Mouse (Mus musculus): ENCODE results near the gene Tmem238. TPM values are rescaled to one million over a fixed set of nuclear protein-coding genes. Genes with fewer than 3 reads are reported as not detected.
A peak's percentile ranks its signal among the peaks of the same experiment; 100 is the strongest.

Tmem238 gene
- total and polyA plus RNA-seq, 3 experiments, result 23.8 to 31.3 TPM; not detected in 1

DNA sequence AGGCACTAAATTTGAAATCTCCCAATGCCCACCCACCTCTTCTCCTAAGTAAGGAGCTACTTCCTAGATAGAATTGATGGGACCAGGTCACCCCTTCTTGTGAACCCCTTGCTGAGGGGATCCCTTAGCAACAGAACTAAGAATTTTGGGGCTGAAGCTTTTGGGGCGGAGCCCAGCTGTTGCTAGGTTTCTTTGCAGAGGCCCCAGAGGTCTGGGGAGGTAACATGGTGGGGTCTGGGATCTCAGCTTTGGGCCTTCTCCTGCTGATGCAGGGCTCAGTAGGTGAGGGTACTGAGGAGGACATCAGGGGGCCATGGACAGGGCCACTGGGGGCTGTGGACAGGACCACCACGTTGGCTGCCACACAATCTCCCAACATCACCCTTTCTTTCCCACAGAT is 6.7 kb downstream of the Tmem238 start, which contains the start of the genes Il11 and Tmem190:
Gene Il11 (minus strand): TSS at position 101 of the 400 bp plus-strand sequence.
Gene Tmem190 (plus strand): TSS at position 179 of the 400 bp plus-strand sequence.
- no peak within 1 kb of the TSS for H3K9ac ChIP-seq (ENCODE audit: control insufficient read depth, low read depth, low read length, poor library complexity, severe bottlenecking)
- H3K4me3 ChIP-seq (ENCODE audit: control insufficient read depth in 1 of 2, insufficient read depth in 1 of 2, low read depth in 2 of 2, low read length in 2 of 2), result no peak within 1 kb of the TSS
- no peak for TF ChIP-seq TBP (IDR thresholded peaks at IDR 0.05; ENCODE audit: low read depth, low read length)
- TF ChIP-seq POLR2AphosphoS2 (IDR thresholded peaks at IDR 0.05; ENCODE audit: low read length), result 0 out of 2 replicates have a peak, but pooled peaks have one; percentile 22

DNA sequence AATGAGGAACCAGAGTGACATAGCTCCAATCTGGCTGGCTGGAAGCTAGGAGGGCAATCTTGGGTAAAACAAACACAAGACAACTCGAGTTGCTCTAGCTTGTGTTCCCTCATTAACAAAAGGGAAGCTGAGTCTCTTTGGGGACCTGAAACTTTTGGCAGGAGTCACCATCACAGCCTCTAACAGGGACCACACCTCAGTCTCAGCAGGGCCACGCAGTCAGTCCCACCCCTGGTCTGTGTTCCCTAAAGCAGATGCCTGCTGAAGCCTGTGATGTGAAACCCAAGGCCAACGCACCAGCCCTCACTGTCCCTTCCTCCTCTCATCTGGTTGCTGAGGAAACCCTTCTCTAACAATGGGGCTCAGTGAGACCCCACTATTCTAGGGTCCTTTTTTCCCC is 7.3 kb downstream of the Tmem238 start:
- H3K79me2 ChIP-seq (ENCODE audit: control insufficient read depth, insufficient read depth, low read length, poor library complexity), result peaks cover 4% of the 10 kb centered on the region
- no peak overlapping the region for H3K4me3 ChIP-seq (ENCODE audit: control insufficient read depth in 1 of 2, insufficient read depth in 1 of 2, low read depth in 2 of 2, low read length in 2 of 2)
- H3K4me1 ChIP-seq (ENCODE audit: control insufficient read depth in 1 of 2, insufficient read depth in 2 of 2, low read length in 2 of 2), result peaks cover 0 to 10% of the 10 kb centered on the region in 2 experiments; a peak in 2 of 4 replicates
- H3K9ac ChIP-seq (ENCODE audit: control insufficient read depth, low read depth, low read length, poor library complexity, severe bottlenecking), result no peak overlapping the region
- no peak overlapping the region for H3K27ac ChIP-seq (ENCODE audit: control insufficient read depth, low read depth, low read length)
- TF ChIP-seq ZNF384 (IDR thresholded peaks at IDR 0.05; ENCODE audit: low read depth, low read length), result no peak
- TF ChIP-seq JUND (IDR thresholded peaks at IDR 0.05; ENCODE audit: low read depth, low read length), result no peak
- no peak for TF ChIP-seq TBP (IDR thresholded peaks at IDR 0.05; ENCODE audit: low read depth, low read length)
- TF ChIP-seq TAL1 (IDR thresholded peaks at IDR 0.05; ENCODE audit: low read length), result no peak
- TF ChIP-seq MYB (IDR thresholded peaks at IDR 0.05; ENCODE audit: low read depth, low read length), result no peak
- TF ChIP-seq NELFE (IDR thresholded peaks at IDR 0.05; ENCODE audit: low read depth, low read length), result no peak
- TF ChIP-seq CHD1 (IDR thresholded peaks at IDR 0.05; ENCODE audit: low read depth, low read length), result no peak
- no peak for TF ChIP-seq E2F4 (IDR thresholded peaks at IDR 0.05; ENCODE audit: borderline replicate concordance, low read depth, low read length)
- DNase-seq (ENCODE audit: low read depth, low spot score), result peak; percentile 28
- peaks cover 0 to 1% of the 10 kb centered on the region in 2 experiments; a peak in 2 of 4 replicates for H3K27me3 ChIP-seq (ENCODE audit: control insufficient read depth in 1 of 2, insufficient read depth in 2 of 2, low read length in 2 of 2)
- H3K36me3 ChIP-seq (ENCODE audit: control insufficient read depth in 1 of 2, insufficient read depth in 2 of 2, low read length in 2 of 2), result peaks cover 0 to 7% of the 10 kb centered on the region in 2 experiments; a peak in 3 of 4 replicates
- H3K9me3 ChIP-seq (replicated peaks; ENCODE audit: insufficient read depth, low read length), result no peaks in the 10 kb centered on the region

More for the DNA sequence above, 6.7 kb downstream of the Tmem238 start, which contains the start of the genes Il11 and Tmem190:
- peaks cover 10% of the 10 kb centered on the region for H3K79me2 ChIP-seq (ENCODE audit: control insufficient read depth, insufficient read depth, low read length, poor library complexity)
- no peaks in the 10 kb centered on the region for H3K9me3 ChIP-seq (replicated peaks; ENCODE audit: insufficient read depth, low read length)
- H3K27ac ChIP-seq (ENCODE audit: control insufficient read depth, low read depth, low read length), result no peak within 1 kb of the TSS
- peaks cover 2 to 16% of the 10 kb centered on the region in 2 experiments; a peak in 3 of 4 replicates for H3K4me1 ChIP-seq (ENCODE audit: control insufficient read depth in 1 of 2, insufficient read depth in 2 of 2, low read length in 2 of 2)
- no peaks in the 10 kb centered on the region for H3K27me3 ChIP-seq (ENCODE audit: control insufficient read depth in 1 of 2, insufficient read depth in 2 of 2, low read length in 2 of 2)
- peak; percentile 11 for DNase-seq (ENCODE audit: low read depth, low spot score)
- peaks cover 0 to 13% of the 10 kb centered on the region in 2 experiments; a peak in 3 of 4 replicates for H3K36me3 ChIP-seq (ENCODE audit: control insufficient read depth in 1 of 2, insufficient read depth in 2 of 2, low read length in 2 of 2)

DNA sequence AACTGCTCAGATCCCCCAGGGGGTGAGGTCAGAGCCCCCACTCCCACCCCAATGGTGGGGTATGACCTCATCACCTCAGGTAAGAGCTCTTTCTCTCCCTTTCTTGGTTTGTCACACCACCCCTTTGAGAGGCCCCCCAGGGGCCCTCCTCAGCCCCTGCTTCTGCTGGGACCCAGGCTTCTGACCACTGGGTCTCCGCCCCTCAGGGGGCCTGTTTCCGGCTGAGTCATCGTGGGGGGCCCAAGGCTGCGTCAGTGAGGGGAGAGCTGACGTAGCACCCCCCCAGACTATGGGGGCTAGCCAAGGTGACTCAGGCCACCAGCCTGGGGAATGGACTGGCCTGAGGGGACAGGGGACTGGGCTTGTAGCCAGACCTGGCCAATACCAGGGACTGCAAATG is 9.5 kb downstream of the Tmem238 start:
- no peak overlapping the region for H3K9ac ChIP-seq (ENCODE audit: control insufficient read depth, low read depth, low read length, poor library complexity, severe bottlenecking)
- H3K27me3 ChIP-seq (ENCODE audit: control insufficient read depth in 1 of 2, insufficient read depth in 2 of 2, low read length in 2 of 2), result peaks cover 3 to 11% of the 10 kb centered on the region in 2 experiments; a peak in 3 of 4 replicates
- H3K27ac ChIP-seq (ENCODE audit: control insufficient read depth, low read depth, low read length), result no peak overlapping the region
- H3K9me3 ChIP-seq (replicated peaks; ENCODE audit: insufficient read depth, low read length), result no peaks in the 10 kb centered on the region
- TF ChIP-seq HCFC1 (IDR thresholded peaks at IDR 0.05; ENCODE audit: low read depth, low read length) (no peak), MYB (IDR thresholded peaks at IDR 0.05; ENCODE audit: low read depth, low read length) (no peak), RAD21 (IDR thresholded peaks at IDR 0.05; ENCODE audit: low read depth, low read length) (no peak), TAL1 (IDR thresholded peaks at IDR 0.05; ENCODE audit: low read length) (no peak), JUND (IDR thresholded peaks at IDR 0.05; ENCODE audit: low read depth, low read length) (no peak), ZC3H11A (IDR thresholded peaks at IDR 0.05; ENCODE audit: low read depth, low read length) (no peak), RCOR1 (IDR thresholded peaks at IDR 0.05; ENCODE audit: low read depth, low read length) (no peak), MAX (IDR thresholded peaks at IDR 0.05; ENCODE audit: low read length) (no peak), E2F4 (IDR thresholded peaks at IDR 0.05; ENCODE audit: borderline replicate concordance, low read depth, low read length) (no peak), ELF1 (IDR thresholded peaks at IDR 0.05; ENCODE audit: low read depth, low read length) (no peak), MAFK (IDR thresholded peaks at IDR 0.05; ENCODE audit: borderline replicate concordance, low read depth, low read length) (no peak), CTCF (IDR thresholded peaks at IDR 0.05 in 2 of 3, conservative IDR thresholded peaks at IDR 0.05 in 1 of 3; ENCODE audit: control insufficient read depth in 1 of 3, insufficient read depth in 1 of 3, low read depth in 2 of 3, low read length in 3 of 3, poor library complexity in 1 of 3, severe bottlenecking in 1 of 3) (no peak), MEF2A (IDR thresholded peaks at IDR 0.05; ENCODE audit: extremely low read depth, insufficient replicate concordance, low read depth, low read length, poor library complexity, severe bottlenecking) (no peak), ZMIZ1 (IDR thresholded peaks at IDR 0.05; ENCODE audit: low read depth, low read length) (no peak), CHD2 (IDR thresholded peaks at IDR 0.05; ENCODE audit: low read length) (no peak), MXI1 (IDR thresholded peaks at IDR 0.05; ENCODE audit: low read depth, low read length) (no peak), BHLHE40 (IDR thresholded peaks at IDR 0.05; ENCODE audit: borderline replicate concordance, low read depth, low read length) (no peak)
- H3K36me3 ChIP-seq (ENCODE audit: control insufficient read depth in 1 of 2, insufficient read depth in 2 of 2, low read length in 2 of 2), result no peaks in the 10 kb centered on the region; a peak in 1 of 4 replicates
- DNase-seq (ENCODE audit: low read depth, low spot score), result peak; percentile 31
- H3K79me2 ChIP-seq (ENCODE audit: control insufficient read depth, insufficient read depth, low read length, poor library complexity), result no peaks in the 10 kb centered on the region
- no peak overlapping the region for H3K4me3 ChIP-seq (ENCODE audit: control insufficient read depth in 1 of 2, insufficient read depth in 1 of 2, low read depth in 2 of 2, low read length in 2 of 2)
- peaks cover 0 to 12% of the 10 kb centered on the region in 2 experiments; a peak in 1 of 4 replicates for H3K4me1 ChIP-seq (ENCODE audit: control insufficient read depth in 1 of 2, insufficient read depth in 2 of 2, low read length in 2 of 2)
